Mouse (Mus musculus): Measurements from ENCODE around the gene Gcdh. TPM values are rescaled to one million over a fixed set of nuclear protein-coding genes. Genes with fewer than 3 reads are reported as not detected.
A peak's percentile ranks its signal among the peaks of the same experiment; 100 is the strongest.

The Gcdh gene
- polyA plus RNA-seq, 1 experiment from 2014 or later = 37.8 TPM

GRCm38 (mm10) chr8:84913960-84914359 is 20.2 kb upstream of the Gcdh start:
- no peaks in the 10 kb centered on the region; the same call in 1 of the 2 replicates for H3K9me3 ChIP-seq (ENCODE audit: control insufficient read depth, low read length)
- no peak overlapping the region for H3K4me3 ChIP-seq (ENCODE audit: low read depth, low read length)
- 37% methylated on average over 4 of the region's 4 CpGs for WGBS
- peaks cover 31% of the 10 kb centered on the region for H3K27me3 ChIP-seq (ENCODE audit: control insufficient read depth, insufficient read depth, low read length)
- no peak overlapping the region for H3K4me2 ChIP-seq (ENCODE audit: low read depth, low read length, severe bottlenecking)
- no peaks in the 10 kb centered on the region for H3K36me3 ChIP-seq (ENCODE audit: control insufficient read depth, insufficient read depth, low read length)
- H3K4me1 ChIP-seq (replicated peaks; ENCODE audit: control insufficient read depth, insufficient read depth, low read length) = peaks cover 7% of the 10 kb centered on the region
- no peak overlapping the region for H3K27ac ChIP-seq (ENCODE audit: low read depth, low read length)
- ATAC-seq (replicated peaks; ENCODE audit: low FRiP score) (no peak), DNase-seq (ENCODE audit: low spot score) (peak; percentile 65)
- no peak overlapping the region for H3K9ac ChIP-seq (ENCODE audit: low read length)

- Histone ChIP-seq H3K4me1 (replicated peaks; ENCODE audit: control insufficient read depth, insufficient read depth, low read length) (peaks cover 7% of the 10 kb centered on the region), H3K9me3 (ENCODE audit: control insufficient read depth, low read length) (no peaks in the 10 kb centered on the region; the same call in 1 of the 2 replicates), H3K27ac (ENCODE audit: low read depth, low read length) (no peak overlapping the region), H3K27me3 (ENCODE audit: control insufficient read depth, insufficient read depth, low read length) (peaks cover 31% of the 10 kb centered on the region), H3K4me3 (ENCODE audit: low read depth, low read length) (peak overlapping the region; percentile 32), H3K36me3 (ENCODE audit: control insufficient read depth, insufficient read depth, low read length) (no peaks in the 10 kb centered on the region), H3K9ac (ENCODE audit: low read length) (peak overlapping the region; percentile 53), H3K4me2 (ENCODE audit: low read depth, low read length, severe bottlenecking) (peak overlapping the region; percentile 73)
- no peak for ATAC-seq (replicated peaks; ENCODE audit: low FRiP score)
- DNase-seq (ENCODE audit: low spot score) = no peak
- 13% methylated on average over 9 of the region's 9 CpGs for WGBS
Measured at GRCm38 (mm10) chr8:84913502-84913900, 19.8 kb upstream of the Gcdh start.

- ATAC-seq (replicated peaks; ENCODE audit: low FRiP score) = 0 out of 2 replicates have a peak, but pooled peaks have one; percentile 19
- Histone ChIP-seq H3K4me1 (replicated peaks; ENCODE audit: control insufficient read depth, insufficient read depth, low read length) (peaks cover 7% of the 10 kb centered on the region), H3K4me2 (ENCODE audit: low read depth, low read length, severe bottlenecking) (peak overlapping the region; percentile 73), H3K9me3 (ENCODE audit: control insufficient read depth, low read length) (no peaks in the 10 kb centered on the region; the same call in 1 of the 2 replicates), H3K4me3 (ENCODE audit: low read depth, low read length) (peak overlapping the region; percentile 32), H3K27me3 (ENCODE audit: control insufficient read depth, insufficient read depth, low read length) (peaks cover 31% of the 10 kb centered on the region), H3K27ac (ENCODE audit: low read depth, low read length) (no peak overlapping the region), H3K36me3 (ENCODE audit: control insufficient read depth, insufficient read depth, low read length) (no peaks in the 10 kb centered on the region), H3K9ac (ENCODE audit: low read length) (peak overlapping the region; percentile 53)
- peak; percentile 83 for DNase-seq (ENCODE audit: low spot score)
- WGBS = 2% methylated on average over 55 of the region's 55 CpGs
Measured at GRCm38 (mm10) chr8:84912895-84913501, 19.3 kb upstream of the Gcdh start.

- peaks cover 7% of the 10 kb centered on the region for H3K4me1 ChIP-seq (replicated peaks; ENCODE audit: control insufficient read depth, insufficient read depth, low read length)
- no peak overlapping the region; the same call in 1 of the 2 replicates for H3K9ac ChIP-seq (ENCODE audit: low read length)
- H3K27me3 ChIP-seq (ENCODE audit: control insufficient read depth, insufficient read depth, low read length) = peaks cover 31% of the 10 kb centered on the region
- peak overlapping the region; percentile 32; the same call in 1 of the 2 replicates for H3K4me3 ChIP-seq (ENCODE audit: low read depth, low read length)
- no peaks in the 10 kb centered on the region for H3K36me3 ChIP-seq (ENCODE audit: control insufficient read depth, insufficient read depth, low read length)
- DNase-seq (ENCODE audit: low spot score) (no peak), ATAC-seq (replicated peaks; ENCODE audit: low FRiP score) (no peak)
- peak overlapping the region; percentile 73 for H3K4me2 ChIP-seq (ENCODE audit: low read depth, low read length, severe bottlenecking)
- H3K27ac ChIP-seq (ENCODE audit: low read depth, low read length) = no peak overlapping the region
- H3K9me3 ChIP-seq (ENCODE audit: control insufficient read depth, low read length) = no peaks in the 10 kb centered on the region; the same call in 1 of the 2 replicates
- 28% methylated on average over 27 of the region's 27 CpGs for WGBS
Measured at GRCm38 (mm10) chr8:84912391-84912790, 18.7 kb upstream of the Gcdh start.

- Histone ChIP-seq H3K27ac (ENCODE audit: low read depth, low read length) (no peak overlapping the region), H3K36me3 (ENCODE audit: control insufficient read depth, insufficient read depth, low read length) (no peaks in the 10 kb centered on the region), H3K27me3 (ENCODE audit: control insufficient read depth, insufficient read depth, low read length) (peaks cover 31% of the 10 kb centered on the region), H3K4me3 (ENCODE audit: low read depth, low read length) (no peak overlapping the region), H3K4me1 (replicated peaks; ENCODE audit: control insufficient read depth, insufficient read depth, low read length) (peaks cover 7% of the 10 kb centered on the region), H3K9me3 (ENCODE audit: control insufficient read depth, low read length) (no peaks in the 10 kb centered on the region; the same call in 1 of the 2 replicates), H3K4me2 (ENCODE audit: low read depth, low read length, severe bottlenecking) (no peak overlapping the region), H3K9ac (ENCODE audit: low read length) (no peak overlapping the region)
- DNase-seq (ENCODE audit: low spot score) (no peak), ATAC-seq (replicated peaks; ENCODE audit: low FRiP score) (no peak)
- WGBS = 85% methylated on average over 9 of the region's 9 CpGs
Measured at GRCm38 (mm10) chr8:84911854-84912253, 18.1 kb upstream of the Gcdh start.

- no peaks in the 10 kb centered on the region for H3K36me3 ChIP-seq (ENCODE audit: control insufficient read depth, insufficient read depth, low read length)
- ATAC-seq (replicated peaks; ENCODE audit: low FRiP score) (no peak), DNase-seq (ENCODE audit: low spot score) (no peak)
- no peak overlapping the region for H3K27ac ChIP-seq (ENCODE audit: low read depth, low read length)
- no peaks in the 10 kb centered on the region; the same call in 1 of the 2 replicates for H3K9me3 ChIP-seq (ENCODE audit: control insufficient read depth, low read length)
- H3K4me1 ChIP-seq (replicated peaks; ENCODE audit: control insufficient read depth, insufficient read depth, low read length) = peaks cover 7% of the 10 kb centered on the region
- H3K4me3 ChIP-seq (ENCODE audit: low read depth, low read length) = no peak overlapping the region
- H3K9ac ChIP-seq (ENCODE audit: low read length) = no peak overlapping the region
- WGBS = 81% methylated on average over 6 of the region's 6 CpGs
- peaks cover 31% of the 10 kb centered on the region for H3K27me3 ChIP-seq (ENCODE audit: control insufficient read depth, insufficient read depth, low read length)
- H3K4me2 ChIP-seq (ENCODE audit: low read depth, low read length, severe bottlenecking) = no peak overlapping the region
Measured at GRCm38 (mm10) chr8:84910551-84910950, 16.8 kb upstream of the Gcdh start.

GRCm38 (mm10) chr8:84909949-84910348 is 16.2 kb upstream of the Gcdh start:
- ATAC-seq (replicated peaks; ENCODE audit: low FRiP score) (no peak), DNase-seq (ENCODE audit: low spot score) (no peak)
- H3K9me3 ChIP-seq (ENCODE audit: control insufficient read depth, low read length) = no peaks in the 10 kb centered on the region
- no peak overlapping the region for H3K27ac ChIP-seq (ENCODE audit: low read depth, low read length)
- H3K36me3 ChIP-seq (ENCODE audit: control insufficient read depth, insufficient read depth, low read length) = no peaks in the 10 kb centered on the region
- H3K4me1 ChIP-seq (replicated peaks; ENCODE audit: control insufficient read depth, insufficient read depth, low read length) = peaks cover 7% of the 10 kb centered on the region
- H3K9ac ChIP-seq (ENCODE audit: low read length) = no peak overlapping the region
- H3K27me3 ChIP-seq (ENCODE audit: control insufficient read depth, insufficient read depth, low read length) = peaks cover 31% of the 10 kb centered on the region
- 86% methylated on average over 5 of the region's 5 CpGs for WGBS
- no peak overlapping the region for H3K4me3 ChIP-seq (ENCODE audit: low read depth, low read length)
- no peak overlapping the region for H3K4me2 ChIP-seq (ENCODE audit: low read depth, low read length, severe bottlenecking)

GRCm38 (mm10) chr8:84909162-84909767 is 15.5 kb upstream of the Gcdh start:
- H3K36me3 ChIP-seq (ENCODE audit: control insufficient read depth, insufficient read depth, low read length) = no peaks in the 10 kb centered on the region
- no peaks in the 10 kb centered on the region for H3K9me3 ChIP-seq (ENCODE audit: control insufficient read depth, low read length)
- H3K27ac ChIP-seq (ENCODE audit: low read depth, low read length) = no peak overlapping the region
- DNase-seq (ENCODE audit: low spot score) = no peak
- H3K9ac ChIP-seq (ENCODE audit: low read length) = peak overlapping the region; percentile 62
- 0 out of 2 replicates have a peak, but pooled peaks have one; percentile 4 for ATAC-seq (replicated peaks; ENCODE audit: low FRiP score)
- peak overlapping the region; percentile 41 for H3K4me3 ChIP-seq (ENCODE audit: low read depth, low read length)
- peaks cover 31% of the 10 kb centered on the region for H3K27me3 ChIP-seq (ENCODE audit: control insufficient read depth, insufficient read depth, low read length)
- peaks cover 7% of the 10 kb centered on the region for H3K4me1 ChIP-seq (replicated peaks; ENCODE audit: control insufficient read depth, insufficient read depth, low read length)
- H3K4me2 ChIP-seq (ENCODE audit: low read depth, low read length, severe bottlenecking) = peak overlapping the region; percentile 77
- WGBS = 51% methylated on average over 20 of the region's 20 CpGs
